Mouse (Mus musculus) liver, embryonic 16.5 days (tissue): ENCODE measurements around the gene Gm30191. TPM values are rescaled to one million over a fixed set of nuclear protein-coding genes. Genes with fewer than 3 reads are reported as not detected.

Source experiments
- ATAC-seq: fragments of 200-750 bp; cut with Nextera tagmentation; 2 replicates; pipeline ENCODE4 v1.8.0; 2017; ENCODE audit warnings: low read depth, mild to moderate bottlenecking, moderate number of reproducible peaks, moderate library complexity
- H3K27ac ChIP-seq: fragments of 300-500 bp; sonication (generic); 2 replicates; pipeline ENCODE4 v1.5.1; 2014; ENCODE audit warnings: mild to moderate bottlenecking, low read length
- H3K27me3 ChIP-seq: fragments of 300-500 bp; sonication (generic); 2 replicates; pipeline ENCODE4 v1.6.1; 2014; ENCODE audit warnings: low read depth, low read length, mixed read lengths; ENCODE audit not compliant: control insufficient read depth, insufficient read depth
- H3K36me3 ChIP-seq: fragments of 300-500 bp; sonication (generic); 2 replicates; pipeline ENCODE4 v1.6.1; 2014; ENCODE audit warnings: mild to moderate bottlenecking; ENCODE audit not compliant: control insufficient read depth, insufficient read depth
- H3K4me1 ChIP-seq: fragments of 300-500 bp; sonication (generic); 2 replicates; pipeline ENCODE4 v1.6.1; 2014; ENCODE audit warnings: low read depth, low read length, mixed read lengths; ENCODE audit not compliant: control insufficient read depth
- H3K4me2 ChIP-seq: fragments of 300-500 bp; sonication (generic); 2 replicates; pipeline ENCODE4 v1.6.1; 2014; ENCODE audit warnings: low read depth, low read length, mixed read lengths
- H3K4me3 ChIP-seq: fragments of 300-500 bp; sonication (generic); 2 replicates; pipeline ENCODE4 v1.5.1; 2014; ENCODE audit warnings: low read depth, mild to moderate bottlenecking, low read length
- H3K9ac ChIP-seq: fragments of 300-500 bp; sonication (generic); 2 replicates; pipeline ENCODE4 v1.6.1; 2014; ENCODE audit warnings: low read depth, low read length
- H3K9me3 ChIP-seq: fragments of 300-500 bp; sonication (generic); replicated peaks from 2 replicates; pipeline ENCODE4 v1.6.1; 2016; ENCODE audit warnings: low read length; ENCODE audit not compliant: control insufficient read depth
- WGBS: fragments of 180-500 bp; shearing (Covaris S2); extraction: QIAGEN DNeasy Blood & Tissue Kit; methylation state at CpG from one replicate; pipeline ENCODE4 v1.1.7; 2014; ENCODE audit not compliant: insufficient replicate concordance; 5-methylcytosine and 5-hydroxymethylcytosine counted together
- polyA plus RNA-seq: library from polyadenylated mRNA; unstranded; fragments of >200 nt; fragmentation: Nextera tagmentation; extraction: Ambion mirVana; gene quantifications from 2 replicates; pipeline ENCODE4 v1.2.1, GENCODE M21; 2015

The Gm30191 gene
- polyA plus RNA-seq, 1 experiment from 2014 or later: not detected

- Histone ChIP-seq H3K36me3 (no peaks in the 10 kb centered on the region), H3K27me3 (peaks cover 91% of the 10 kb centered on the region), H3K9me3 (no peaks in the 10 kb centered on the region), H3K27ac (no peak overlapping the region), H3K4me1 (peaks cover 28% of the 10 kb centered on the region), H3K4me2 (peak overlapping the region; percentile 54; the same call in 1 of the 2 replicates), H3K4me3 (no peak overlapping the region; the same call in 1 of the 2 replicates), H3K9ac (no peak overlapping the region)
- no peak for ATAC-seq
- WGBS: 20% methylated on average over 27 of the region's 27 CpGs
Measured at GRCm38 (mm10) chr4:134250116-134250929, 3.6 kb downstream of the Gm30191 start.

GRCm38 (mm10) chr4:134250930-134251240 is 4.2 kb downstream of the Gm30191 start:
- ATAC-seq: no peak
- peak overlapping the region; percentile 49 for H3K4me3 ChIP-seq
- peaks cover 91% of the 10 kb centered on the region for H3K27me3 ChIP-seq
- no peak overlapping the region for H3K27ac ChIP-seq
- no peaks in the 10 kb centered on the region for H3K36me3 ChIP-seq
- H3K4me2 ChIP-seq: peak overlapping the region; percentile 60
- H3K4me1 ChIP-seq: peaks cover 24% of the 10 kb centered on the region
- no peak overlapping the region for H3K9ac ChIP-seq
- WGBS: 19% methylated on average over 10 of the region's 10 CpGs
- H3K9me3 ChIP-seq: no peaks in the 10 kb centered on the region

GRCm38 (mm10) chr4:134251241-134252130 is 4.8 kb downstream of the Gm30191 start:
- H3K9ac ChIP-seq: no peak overlapping the region
- H3K27me3 ChIP-seq: peaks cover 87% of the 10 kb centered on the region
- peak overlapping the region; percentile 60 for H3K4me2 ChIP-seq
- under 1% methylated on average over 91 of the region's 91 CpGs for WGBS
- H3K4me1 ChIP-seq: peaks cover 24% of the 10 kb centered on the region
- ATAC-seq: no peak
- H3K27ac ChIP-seq: no peak overlapping the region
- no peaks in the 10 kb centered on the region for H3K36me3 ChIP-seq
- no peaks in the 10 kb centered on the region for H3K9me3 ChIP-seq
- peak overlapping the region; percentile 49 for H3K4me3 ChIP-seq

- no peak for ATAC-seq
- H3K27me3 ChIP-seq: peaks cover 79% of the 10 kb centered on the region
- H3K27ac ChIP-seq: no peak overlapping the region
- no peak overlapping the region for H3K9ac ChIP-seq
- 8% methylated on average over 22 of the region's 22 CpGs for WGBS
- H3K36me3 ChIP-seq: no peaks in the 10 kb centered on the region
- H3K4me3 ChIP-seq: peak overlapping the region; percentile 49
- peaks cover 24% of the 10 kb centered on the region for H3K4me1 ChIP-seq
- H3K4me2 ChIP-seq: peak overlapping the region; percentile 60
- no peaks in the 10 kb centered on the region for H3K9me3 ChIP-seq
Measured at GRCm38 (mm10) chr4:134252131-134252910, 5.6 kb downstream of the Gm30191 start.

- no peak overlapping the region for H3K9ac ChIP-seq
Measured at GRCm38 (mm10) chr4:134252911-134253721, 6.4 kb downstream of the Gm30191 start.

GRCm38 (mm10) chr4:134253722-134254324 is 7.1 kb downstream of the Gm30191 start, which contains the start of gene Grrp1:
Gene Grrp1 (minus strand): TSS chr4:134254106.
- Histone ChIP-seq H3K36me3 (no peaks in the 10 kb centered on the region), H3K4me3 (peak within 1 kb of the TSS; percentile 12; the same call in 1 of the 2 replicates), H3K27ac (no peak within 1 kb of the TSS), H3K4me1 (peaks cover 24% of the 10 kb centered on the region), H3K4me2 (no peak within 1 kb of the TSS), H3K9ac (no peak within 1 kb of the TSS), H3K9me3 (no peaks in the 10 kb centered on the region), H3K27me3 (peaks cover 65% of the 10 kb centered on the region)
- 3% methylated on average over 13 of the region's 13 CpGs for WGBS
- ATAC-seq: no peak

More at GRCm38 (mm10) chr4:134252911-134253721, 6.4 kb downstream of the Gm30191 start:
- Histone ChIP-seq H3K27me3 (peaks cover 72% of the 10 kb centered on the region), H3K36me3 (no peaks in the 10 kb centered on the region), H3K9me3 (no peaks in the 10 kb centered on the region), H3K4me3 (peak overlapping the region; percentile 12; the same call in 1 of the 2 replicates), H3K4me1 (peaks cover 24% of the 10 kb centered on the region), H3K27ac (no peak overlapping the region), H3K4me2 (no peak overlapping the region; the same call in 1 of the 2 replicates)
- 11% methylated on average over 15 of the region's 15 CpGs for WGBS
- no peak for ATAC-seq

GRCm38 (mm10) chr4:134254835-134255234 is 8.1 kb downstream of the Gm30191 start:
- no peaks in the 10 kb centered on the region for H3K9me3 ChIP-seq
- H3K27ac ChIP-seq: no peak overlapping the region
- peaks cover 55% of the 10 kb centered on the region for H3K27me3 ChIP-seq
- ATAC-seq: no peak
- peaks cover 24% of the 10 kb centered on the region for H3K4me1 ChIP-seq
- no peaks in the 10 kb centered on the region for H3K36me3 ChIP-seq
- no peak overlapping the region for H3K4me3 ChIP-seq
- no peak overlapping the region for H3K4me2 ChIP-seq
- 28% methylated on average over 3 of the region's 3 CpGs for WGBS
- H3K9ac ChIP-seq: no peak overlapping the region
